Mouse (Mus musculus): Measurements from ENCODE around the gene Ctdsp1. TPM values are rescaled to one million over a fixed set of nuclear protein-coding genes. Genes with fewer than 3 reads are reported as not detected.

Gene Ctdsp1
- polyA plus RNA-seq (2012; rRNA removed): 32.1 and 35.4 TPM in 2 replicates

GRCm38 (mm10) chr1:74390924-74391748 is at the start of gene Ctdsp1:
Gene Ctdsp1 (plus strand): TSS chr1:74391509.

DNA sequence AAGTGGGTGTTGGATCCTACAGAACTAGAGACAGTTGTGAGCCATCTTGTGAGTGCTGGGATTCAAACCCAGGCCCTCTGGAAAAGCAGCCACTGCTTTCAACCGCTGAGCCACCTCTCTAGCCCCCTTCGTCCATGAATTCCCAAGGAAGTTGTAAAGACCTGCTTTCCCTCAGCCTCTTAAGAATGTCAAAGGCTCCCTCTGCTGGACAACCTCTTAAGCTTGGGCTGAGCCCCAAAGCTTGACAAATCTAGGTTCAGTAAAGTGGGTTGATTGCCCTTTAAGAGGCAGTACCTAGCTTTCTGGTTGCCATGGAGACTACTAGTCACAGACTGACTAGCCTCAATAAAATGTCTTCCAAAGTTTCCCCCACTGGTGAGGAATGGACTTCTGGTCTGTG is 29.5 kb upstream of the Ctdsp1 start, which contains the start of gene Catip:
TSS of gene Catip (plus strand) at position 297 of the 400 bp plus-strand sequence.

GRCm38 (mm10) chr1:74374980-74375379 is 16.3 kb upstream of the Ctdsp1 start, which contains the start of gene Slc11a1:
Gene Slc11a1 (plus strand): TSS chr1:74375195.

DNA sequence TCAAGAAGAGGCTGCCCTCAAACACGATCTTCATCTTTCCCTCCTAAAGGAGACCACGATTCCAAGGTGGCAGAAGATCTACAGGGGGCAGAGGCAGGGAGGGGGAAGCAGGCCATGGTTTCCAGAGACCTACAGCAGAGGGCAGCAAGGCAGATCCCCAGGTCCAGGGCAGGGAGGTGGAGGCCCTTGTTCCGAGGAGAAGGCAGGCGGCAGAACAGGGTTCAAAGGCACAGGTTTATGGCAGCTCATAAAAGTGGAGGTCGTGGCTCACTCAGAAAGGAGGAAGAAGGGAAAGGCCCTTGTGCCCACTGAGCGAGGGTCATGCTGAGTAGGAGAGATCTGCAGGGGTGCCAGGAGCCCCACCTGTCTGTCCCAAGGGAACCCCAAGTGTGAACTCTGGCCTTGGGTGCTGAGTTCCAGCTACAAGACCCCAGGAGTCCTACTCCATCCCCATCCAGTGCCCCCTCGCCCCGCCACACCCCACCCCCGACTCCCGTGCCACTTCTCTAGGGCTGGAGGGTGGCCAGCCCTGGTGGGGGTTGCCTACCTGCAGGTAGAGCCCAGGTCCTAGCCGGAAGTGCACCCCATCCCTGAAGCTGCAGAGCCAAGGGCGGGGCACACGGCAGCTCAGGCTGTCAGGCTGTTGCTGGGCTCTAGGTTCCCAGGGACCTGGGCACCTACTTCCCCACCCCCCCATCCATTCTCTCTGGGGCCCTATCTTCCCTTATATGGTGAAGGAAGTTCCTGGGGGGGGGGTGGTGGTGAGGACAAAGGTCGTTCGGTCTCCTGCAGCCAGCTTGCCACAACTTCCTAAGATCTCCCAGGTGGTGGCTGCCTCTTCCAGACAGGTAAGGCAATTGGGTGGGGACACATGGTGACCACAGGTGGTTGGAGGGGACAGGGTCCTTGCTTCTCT is 17.5 kb downstream of the Ctdsp1 start, which contains the start of gene Vil1:
TSS of gene Vil1 (plus strand) at position 788 of the 916 bp plus-strand sequence.

Other genes with a start within 250 kb of the Ctdsp1 start
- gene Cxcr2, start 237.5 kb upstream of the Ctdsp1 start, polyA plus RNA-seq (2012; rRNA removed): 0.53 and 0.91 TPM in 2 replicates
- 0.06 TPM in 1 of 2 replicates, not detected in the other for gene Cxcr1, start 196.9 kb upstream of the Ctdsp1 start, polyA plus RNA-seq (2012; rRNA removed)
- 95.7 and 105 TPM in 2 replicates for gene Arpc2, start 155.4 kb upstream of the Ctdsp1 start, polyA plus RNA-seq (2012; rRNA removed)
- gene Gpbar1, start 113.0 kb upstream of the Ctdsp1 start, polyA plus RNA-seq (2012; rRNA removed): 0.38 and 0.45 TPM in 2 replicates
- 56.1 and 58.3 TPM in 2 replicates for gene Aamp, start 106.8 kb upstream of the Ctdsp1 start, polyA plus RNA-seq (2012; rRNA removed)
- gene Pnkd, start 106.6 kb upstream of the Ctdsp1 start, polyA plus RNA-seq (2012; rRNA removed): 16.0 and 16.4 TPM in 2 replicates
- 7.7 and 8.7 TPM in 2 replicates for gene Tmbim1, start 85.9 kb upstream of the Ctdsp1 start, polyA plus RNA-seq (2012; rRNA removed)
- gene Catip, start 29.4 kb upstream of the Ctdsp1 start, polyA plus RNA-seq (2012; rRNA removed): 0.06 and 0.11 TPM in 2 replicates
- 8.0 and 13.7 TPM in 2 replicates for gene Slc11a1, start 16.3 kb upstream of the Ctdsp1 start, polyA plus RNA-seq (2012; rRNA removed)
- gene Vil1, start 17.9 kb downstream of the Ctdsp1 start, polyA plus RNA-seq (2012; rRNA removed): 0.34 and 0.36 TPM in 2 replicates
- gene Cnot9, start 114.5 kb downstream of the Ctdsp1 start, polyA plus RNA-seq (2012; rRNA removed): 23.4 and 28.6 TPM in 2 replicates
- 0.01 TPM in 2 replicates for gene Plcd4, start 151.4 kb downstream of the Ctdsp1 start, polyA plus RNA-seq (2012; rRNA removed)
- gene Usp37, start 152.8 kb downstream of the Ctdsp1 start, polyA plus RNA-seq (2012; rRNA removed): 4.5 and 5.5 TPM in 2 replicates
- 2.6 and 3.3 TPM in 2 replicates for gene Zfp142, start 196.7 kb downstream of the Ctdsp1 start, polyA plus RNA-seq (2012; rRNA removed)
- gene Bcs1l, start 196.8 kb downstream of the Ctdsp1 start, polyA plus RNA-seq (2012; rRNA removed): 9.0 and 10.6 TPM in 2 replicates
- gene Rnf25, start 209.9 kb downstream of the Ctdsp1 start, polyA plus RNA-seq (2012; rRNA removed): 20.9 and 23.6 TPM in 2 replicates
- 0.18 and 0.20 TPM in 2 replicates for gene Stk36, start 209.9 kb downstream of the Ctdsp1 start, polyA plus RNA-seq (2012; rRNA removed)

Data from liver, embryonic 14 days (tissue).